Mouse (Mus musculus) liver (tissue): Measurements from ENCODE around the gene Magix.
"Not testable (repeated sequence)": the region's sequence is repeated elsewhere in the genome, so short reads cannot be mapped to it uniquely, and the experiment has no call there.

Experiments used
- DNase-seq: peaks from one replicate; pipeline ENCODE4 v3.0.0-alpha.2; 2020; ENCODE audit warnings: mixed read lengths

Gene Magix

GRCm38 (mm10) chrX:7680864-7681263, at the start of gene Magix:
Gene Magix (minus strand): TSS chrX:7681251.
- no peak for DNase-seq

GRCm38 (mm10) chrX:7728922-7729265, 47.8 kb upstream of the Magix start:
- DNase-seq: no peak

GRCm38 (mm10) chrX:7728215-7728921, 47.3 kb upstream of the Magix start, which contains the start of gene Praf2:
Gene Praf2 (plus strand): TSS chrX:7728439.
- peak; percentile 82 for DNase-seq

GRCm38 (mm10) chrX:7727176-7727575, 46.1 kb upstream of the Magix start:
- DNase-seq: no peak

DNA sequence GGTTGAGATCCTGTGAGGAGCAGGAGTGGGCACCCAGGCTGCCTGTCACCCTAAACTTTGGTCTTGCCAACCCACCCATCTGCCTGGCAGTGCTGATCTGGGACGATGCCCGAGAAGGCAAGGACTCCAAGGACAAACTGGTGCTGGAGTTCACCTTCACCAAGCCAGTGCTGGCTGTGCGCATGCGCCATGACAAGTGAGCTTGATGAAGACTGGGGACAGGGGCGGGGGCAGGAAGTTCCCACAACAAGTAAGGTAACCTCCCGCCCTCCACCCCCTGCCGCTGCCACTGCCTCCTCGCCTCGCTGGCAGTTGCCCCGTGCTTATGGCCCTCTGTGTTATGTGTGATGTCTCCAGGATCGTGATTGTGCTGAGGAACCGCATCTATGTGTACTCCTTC, 44.8 kb upstream of the Magix start:
- no peak for DNase-seq

- DNase-seq: no peak
These were observed 43.1 kb upstream of the Magix start for GRCm38 (mm10) chrX:7724135-7724534.

GRCm38 (mm10) chrX:7722691-7723090, 41.6 kb upstream of the Magix start:
- DNase-seq: no peak

- DNase-seq: no peak
These were observed 41.2 kb upstream of the Magix start for GRCm38 (mm10) chrX:7722282-7722611.

- DNase-seq: peak; percentile 73
These were observed 40.6 kb upstream of the Magix start, which contains the start of gene Gm45208 for GRCm38 (mm10) chrX:7721514-7722281. Gene Gm45208 (plus strand): TSS chrX:7722245.

DNA sequence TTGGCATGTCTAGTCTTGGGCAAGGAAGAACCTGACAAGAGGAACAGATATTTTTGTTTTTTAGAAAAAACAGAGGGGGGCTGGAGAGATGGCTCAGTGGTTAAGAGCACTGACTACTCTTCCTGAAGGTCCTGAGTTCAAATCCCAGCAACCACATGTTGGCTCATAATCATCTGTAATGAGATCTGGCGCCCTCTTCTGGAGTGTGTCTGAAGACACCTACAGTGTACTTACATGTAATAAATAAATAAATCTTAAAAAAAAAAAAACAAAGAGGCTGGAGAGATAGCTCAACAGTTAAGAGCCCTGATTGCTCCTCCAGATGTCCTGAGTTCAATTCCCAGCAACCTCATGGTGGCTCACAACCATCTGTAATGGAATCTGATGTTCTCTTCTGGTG, 35.0 kb upstream of the Magix start:
- not testable (repeated sequence) for DNase-seq

DNA sequence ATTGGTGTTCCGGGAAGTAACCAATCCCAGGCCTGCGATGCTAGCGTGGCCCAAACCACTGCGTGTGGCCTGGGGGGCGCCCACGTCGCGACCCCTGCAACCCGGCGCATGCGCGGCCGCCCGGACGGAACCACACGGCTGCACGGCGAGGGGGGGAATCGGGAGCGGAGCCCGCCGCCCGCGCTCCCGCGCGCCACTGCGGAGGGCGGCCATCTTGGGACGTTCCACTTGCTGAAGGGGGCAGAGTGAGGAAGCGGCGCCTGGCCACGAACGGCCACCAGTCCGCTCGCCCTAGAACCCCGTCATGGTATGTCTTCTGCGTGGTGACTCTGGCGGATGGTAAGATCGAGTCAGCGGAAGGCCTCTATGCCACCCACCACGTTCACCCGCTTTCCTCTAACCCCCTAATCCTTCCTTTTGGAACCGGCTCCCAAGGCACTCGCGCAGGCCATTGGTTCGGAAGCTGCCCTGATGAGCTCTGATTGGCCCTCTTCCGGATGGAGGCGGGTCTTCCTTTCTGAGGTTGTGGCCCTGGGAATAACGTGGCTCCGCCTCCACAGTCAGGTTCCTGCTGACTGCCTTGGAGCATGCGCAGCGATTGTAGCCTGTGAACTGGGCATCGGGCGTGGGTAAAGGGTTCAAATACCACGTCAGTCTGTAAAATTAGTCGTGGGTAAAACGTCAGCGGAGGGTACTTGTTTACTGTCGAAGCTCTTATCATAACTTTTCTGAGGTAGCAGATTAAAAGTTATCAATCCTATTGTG, 33.3 kb upstream of the Magix start, which contains the start of gene Wdr45:
Gene Wdr45 (plus strand): TSS at position 199 of the 765 bp plus-strand sequence.
- peak; percentile 93 for DNase-seq

GRCm38 (mm10) chrX:7713764-7714134, 32.7 kb upstream of the Magix start:
- DNase-seq: not testable (repeated sequence)

- peak; percentile 86 for DNase-seq
These were observed 15.9 kb upstream of the Magix start, which contains the start of gene Gpkow for GRCm38 (mm10) chrX:7696954-7697381. Gene Gpkow (plus strand): TSS chrX:7697131.

DNA sequence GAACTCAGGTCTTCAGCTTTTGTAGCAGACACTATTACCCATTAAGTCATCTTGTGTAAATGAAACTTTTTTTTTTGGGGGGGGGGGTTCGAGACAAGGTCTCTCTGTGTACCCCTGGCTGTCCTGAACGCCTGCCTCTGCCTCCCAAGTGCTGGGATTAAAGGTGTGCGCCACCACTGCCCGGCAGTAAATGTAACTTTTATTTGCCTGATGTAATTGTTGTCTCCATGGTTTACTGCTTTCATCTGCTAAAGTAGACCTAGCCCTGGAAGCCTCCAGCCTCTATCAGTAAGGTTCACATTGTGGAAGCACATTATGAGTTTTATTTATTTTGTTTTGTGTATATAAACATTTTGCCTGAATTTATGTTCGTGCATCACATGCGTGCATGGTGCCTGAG, 15.5 kb upstream of the Magix start:
- no peak for DNase-seq

DNA sequence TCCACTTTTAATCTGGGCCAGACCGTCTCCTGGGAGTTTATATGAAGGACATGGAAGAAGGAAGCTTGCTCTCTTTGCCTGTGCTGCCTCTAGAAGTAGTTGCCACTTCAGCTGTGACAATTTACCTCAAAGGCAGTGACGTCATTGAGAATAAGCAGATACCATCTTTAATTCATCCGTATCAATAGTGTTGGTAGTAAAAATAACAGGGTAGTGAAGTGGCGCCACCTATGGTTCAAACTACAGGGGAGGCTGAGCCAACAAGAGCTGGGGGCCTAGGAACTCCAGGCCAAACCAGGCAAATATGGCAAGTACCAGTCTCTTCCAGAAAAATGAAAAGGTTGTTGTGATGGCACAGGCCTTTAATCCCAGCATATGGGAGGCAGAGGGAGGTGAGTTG, 11.8 kb upstream of the Magix start:
- DNase-seq: no peak

GRCm38 (mm10) chrX:7690486-7690885, 9.4 kb upstream of the Magix start:
- no peak for DNase-seq

DNA sequence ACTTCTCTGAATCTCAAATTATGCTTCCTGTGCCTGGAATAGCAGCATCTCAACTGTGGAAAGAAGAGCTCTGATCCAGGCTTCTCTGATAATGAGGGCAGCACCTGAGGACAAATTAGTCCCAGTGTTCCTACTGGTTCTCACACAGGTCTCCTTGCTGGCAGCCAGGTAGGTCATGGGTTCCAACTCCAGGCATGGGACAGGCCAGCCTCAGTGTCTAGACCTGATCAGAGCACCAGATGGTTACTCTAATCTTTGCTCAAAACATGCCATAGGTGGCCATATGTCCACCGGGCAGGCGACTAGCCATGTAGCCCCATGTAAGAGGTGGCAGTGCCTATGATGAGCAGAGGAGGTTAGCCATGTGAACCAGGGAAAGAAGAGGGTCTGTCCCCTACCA, 7.3 kb upstream of the Magix start:
- DNase-seq: no peak

DNA sequence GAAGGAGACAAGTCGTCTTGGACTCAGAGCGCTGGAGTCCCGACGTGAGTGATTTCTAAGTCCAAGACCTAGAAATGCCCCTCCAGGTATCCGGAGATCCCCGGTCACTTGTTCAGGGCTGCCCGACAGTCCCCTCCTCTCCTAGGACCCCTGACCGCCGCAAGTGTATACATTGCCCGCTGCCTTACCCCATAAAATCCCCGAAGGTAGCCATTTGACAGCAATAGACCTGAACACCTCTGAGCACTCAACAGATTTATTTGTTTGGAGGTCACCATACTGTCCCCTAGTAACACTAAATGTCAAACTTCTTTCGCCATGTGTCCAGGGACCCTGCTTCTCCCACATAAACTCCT, 1.0 kb downstream of the Magix start:
- DNase-seq: no peak

DNA sequence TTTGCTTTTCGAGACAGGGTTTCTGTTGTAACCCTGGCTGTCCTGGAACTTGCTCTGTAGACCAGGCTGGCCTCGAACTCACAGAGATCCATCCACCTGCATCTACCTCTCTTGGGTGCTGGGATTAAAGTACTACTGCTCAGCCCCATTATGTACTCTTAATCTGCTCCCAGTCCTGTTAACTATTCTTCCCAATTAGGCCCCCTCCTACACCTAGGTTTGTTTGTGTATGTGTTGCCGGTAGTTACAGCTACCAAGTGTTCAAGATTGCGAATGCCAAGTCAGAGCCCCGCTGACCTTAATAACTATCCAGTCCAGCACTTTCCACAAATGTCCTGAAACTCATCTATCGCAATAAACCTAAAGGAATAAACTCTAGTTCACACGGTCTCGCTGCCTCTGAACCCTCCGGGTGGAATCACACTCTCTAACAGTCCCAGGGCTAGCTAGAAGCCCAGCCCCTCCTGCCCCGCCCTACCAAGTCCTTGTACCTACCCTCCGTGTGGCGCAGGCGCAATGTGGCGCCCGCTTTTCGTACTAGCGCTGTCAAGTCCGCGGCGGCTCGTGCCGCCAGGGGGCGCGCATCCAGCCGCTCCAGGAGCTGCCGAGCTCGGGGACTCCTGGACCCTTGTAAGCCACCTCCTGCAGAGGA, 1.5 kb downstream of the Magix start:
- DNase-seq: peak; percentile 91

- DNase-seq: no peak
These were observed 2.1 kb downstream of the Magix start for GRCm38 (mm10) chrX:7678986-7679385.

GRCm38 (mm10) chrX:7675001-7675380, 6.1 kb downstream of the Magix start:
- DNase-seq: no peak

DNA sequence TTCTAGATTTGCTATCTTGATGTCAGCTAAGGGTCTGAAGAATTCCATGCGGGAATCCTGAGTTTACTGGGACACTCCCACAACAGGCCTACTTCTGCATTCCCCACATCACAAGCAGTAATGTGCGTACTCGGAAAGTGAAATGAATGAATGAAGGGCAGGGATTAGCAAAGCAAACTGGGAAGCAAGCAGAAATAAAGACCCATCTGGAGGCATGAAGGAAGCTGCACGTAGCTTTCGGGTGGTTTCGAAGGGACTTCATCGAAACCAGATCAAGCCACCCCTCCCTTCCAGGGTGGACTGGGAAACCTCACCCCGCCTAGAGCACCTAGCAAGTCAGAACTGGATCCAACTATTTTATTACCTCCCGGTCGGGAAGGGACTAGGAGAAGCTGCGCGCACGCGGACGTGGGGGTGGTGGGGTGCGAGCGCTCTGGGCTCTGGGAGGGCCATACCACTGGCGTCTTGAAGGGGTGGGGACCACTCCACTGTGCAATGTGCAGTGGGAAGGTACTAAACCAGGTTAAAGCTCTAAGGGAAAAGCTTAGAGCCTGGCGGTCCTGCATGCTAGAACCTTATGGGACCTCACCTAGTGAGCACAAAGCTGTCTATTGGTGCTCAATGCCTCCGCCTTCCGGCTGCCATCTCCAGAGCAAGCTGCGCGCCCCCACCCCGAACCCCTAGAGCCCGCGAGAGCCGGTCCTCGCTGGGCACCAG, 6.6 kb downstream of the Magix start:
- peak; percentile 19 for DNase-seq
